Mouse (Mus musculus) gastrocnemius, adult 2 months (tissue): ENCODE measurements around the gene Apol9b. TPM values are rescaled to one million over a fixed set of nuclear protein-coding genes. Genes with fewer than 3 reads are reported as not detected.
"Not testable (repeated sequence)": the region's sequence is repeated elsewhere in the genome, so short reads cannot be mapped to it uniquely, and the experiment has no call there.

Experiments
- DNase-seq: peaks from one replicate; pipeline ENCODE4 v3.0.0; 2022
- H3K27ac ChIP-seq: fragments of 200-600 bp; 2 replicates; pipeline ENCODE4 v1.8.1; 2022; ENCODE audit warnings: mild to moderate bottlenecking
- H3K4me3 ChIP-seq: fragments of 200-600 bp; 2 replicates; pipeline ENCODE4 v1.8.1; 2022; ENCODE audit warnings: mild to moderate bottlenecking, moderate library complexity
- CTCF ChIP-seq: fragments of 200-600 bp; IDR thresholded peaks from 2 replicates; pipeline ENCODE4 v1.8.1; 2022; ENCODE audit warnings: antibody characterized with exemption, mild to moderate bottlenecking, moderate library complexity
- intact Hi-C: fragments of 180-260 bp; cut with DNase I; formaldehyde crosslinking; loops from one replicate; pipeline ENCODE4 v1.15.1; 2025
- long read RNA-seq, 2 experiments: library from polyadenylated mRNA; stranded (forward); transcript quantifications; one replicate each; pipeline ENCODE4 v2.0.0; 2021
- total RNA-seq, 2 experiments: library from RNA; stranded (reverse); gene quantifications; 2 replicates each; pipeline ENCODE4 v1.2.3; 2021

Apol9b gene
- not detected for total RNA-seq
- long read RNA-seq, experiment 1, result 0 reads
- long read RNA-seq, experiment 2, result 0 reads

- H3K4me3 ChIP-seq, intact Hi-C loops, H3K27ac ChIP-seq, DNase-seq: not testable (repeated sequence)
These were observed at the start of gene Apol9b for GRCm38 (mm10) chr15:77728739-77729138. TSS of gene Apol9b (plus strand) at chr15:77729039.

- H3K27ac ChIP-seq, H3K4me3 ChIP-seq, intact Hi-C loops: not testable (repeated sequence)
- DNase-seq, result peak; percentile 43
- TF ChIP-seq CTCF, result peak; percentile 65
These were observed 44.9 kb upstream of the Apol9b start for GRCm38 (mm10) chr15:77683944-77684343.

- DNase-seq, H3K27ac ChIP-seq, H3K4me3 ChIP-seq, intact Hi-C loops: not testable (repeated sequence)
These were observed 37.1 kb upstream of the Apol9b start for GRCm38 (mm10) chr15:77691532-77692311.

- intact Hi-C loops, H3K27ac ChIP-seq, H3K4me3 ChIP-seq: not testable (repeated sequence)
- peak; percentile 47 for TF ChIP-seq CTCF
- DNase-seq, result peak; percentile 19
These were observed 34.0 kb upstream of the Apol9b start for GRCm38 (mm10) chr15:77694687-77695295.

- H3K4me3 ChIP-seq, H3K27ac ChIP-seq, intact Hi-C loops, DNase-seq: not testable (repeated sequence)
These were observed 30.2 kb upstream of the Apol9b start, which contains the start of gene Apol7e for GRCm38 (mm10) chr15:77698656-77699055. TSS of gene Apol7e (plus strand) at chr15:77698857.

- DNase-seq, intact Hi-C loops, H3K27ac ChIP-seq, H3K4me3 ChIP-seq: not testable (repeated sequence)
These were observed 23.5 kb upstream of the Apol9b start for GRCm38 (mm10) chr15:77705306-77705705.

- H3K27ac ChIP-seq, DNase-seq, H3K4me3 ChIP-seq, intact Hi-C loops: not testable (repeated sequence)
These were observed 19.9 kb upstream of the Apol9b start for GRCm38 (mm10) chr15:77708936-77709335.

GRCm38 (mm10) chr15:77718240-77718639 is 10.6 kb upstream of the Apol9b start:
- not testable (repeated sequence) for H3K4me3 ChIP-seq, DNase-seq, H3K27ac ChIP-seq
- intact Hi-C loops, result loop anchor here (10.0 kb wide), 1 partner anchor 293 kb away; no protein-coding TSS in a partner anchor

GRCm38 (mm10) chr15:77721509-77721908 is 7.3 kb upstream of the Apol9b start:
- H3K4me3 ChIP-seq, intact Hi-C loops, H3K27ac ChIP-seq, DNase-seq: not testable (repeated sequence)

GRCm38 (mm10) chr15:77724208-77724911 is 4.5 kb upstream of the Apol9b start:
- intact Hi-C loops, DNase-seq, H3K27ac ChIP-seq, H3K4me3 ChIP-seq: not testable (repeated sequence)

- intact Hi-C loops, H3K4me3 ChIP-seq: not testable (repeated sequence)
These were observed 3.3 kb upstream of the Apol9b start for GRCm38 (mm10) chr15:77725393-77726020.

GRCm38 (mm10) chr15:77727139-77727538 is 1.7 kb upstream of the Apol9b start:
- intact Hi-C loops, H3K27ac ChIP-seq, H3K4me3 ChIP-seq, DNase-seq: not testable (repeated sequence)
- peak; percentile 54 for TF ChIP-seq CTCF

More at GRCm38 (mm10) chr15:77725393-77726020, 3.3 kb upstream of the Apol9b start:
- not testable (repeated sequence) for H3K27ac ChIP-seq, DNase-seq

- intact Hi-C loops, H3K27ac ChIP-seq, H3K4me3 ChIP-seq, DNase-seq: not testable (repeated sequence)
These were observed 1.1 kb upstream of the Apol9b start for GRCm38 (mm10) chr15:77727745-77728144.
